Mouse (Mus musculus) thymus, adult 2 months (tissue): ENCODE measurements around the gene Gstt3.

Experiments
- CTCF ChIP-seq: fragments of 200-500 bp; IDR thresholded peaks from 2 replicates; pipeline ENCODE4 v1.5.1; 2012; ENCODE audit warnings: mild to moderate bottlenecking, control low read depth, low read length, moderate library complexity, borderline replicate concordance; ENCODE audit not compliant: control insufficient read depth, poor library complexity, insufficient read depth; ENCODE audit errors: extremely low read depth
- POLR2A ChIP-seq: fragments of 200-500 bp; IDR thresholded peaks from 2 replicates; pipeline ENCODE4 v1.6.1; 2012; ENCODE audit warnings: mild to moderate bottlenecking, low read length, control low read depth, moderate library complexity; ENCODE audit not compliant: control insufficient read depth, poor library complexity, insufficient read depth; ENCODE audit errors: extremely low read depth

DNA sequence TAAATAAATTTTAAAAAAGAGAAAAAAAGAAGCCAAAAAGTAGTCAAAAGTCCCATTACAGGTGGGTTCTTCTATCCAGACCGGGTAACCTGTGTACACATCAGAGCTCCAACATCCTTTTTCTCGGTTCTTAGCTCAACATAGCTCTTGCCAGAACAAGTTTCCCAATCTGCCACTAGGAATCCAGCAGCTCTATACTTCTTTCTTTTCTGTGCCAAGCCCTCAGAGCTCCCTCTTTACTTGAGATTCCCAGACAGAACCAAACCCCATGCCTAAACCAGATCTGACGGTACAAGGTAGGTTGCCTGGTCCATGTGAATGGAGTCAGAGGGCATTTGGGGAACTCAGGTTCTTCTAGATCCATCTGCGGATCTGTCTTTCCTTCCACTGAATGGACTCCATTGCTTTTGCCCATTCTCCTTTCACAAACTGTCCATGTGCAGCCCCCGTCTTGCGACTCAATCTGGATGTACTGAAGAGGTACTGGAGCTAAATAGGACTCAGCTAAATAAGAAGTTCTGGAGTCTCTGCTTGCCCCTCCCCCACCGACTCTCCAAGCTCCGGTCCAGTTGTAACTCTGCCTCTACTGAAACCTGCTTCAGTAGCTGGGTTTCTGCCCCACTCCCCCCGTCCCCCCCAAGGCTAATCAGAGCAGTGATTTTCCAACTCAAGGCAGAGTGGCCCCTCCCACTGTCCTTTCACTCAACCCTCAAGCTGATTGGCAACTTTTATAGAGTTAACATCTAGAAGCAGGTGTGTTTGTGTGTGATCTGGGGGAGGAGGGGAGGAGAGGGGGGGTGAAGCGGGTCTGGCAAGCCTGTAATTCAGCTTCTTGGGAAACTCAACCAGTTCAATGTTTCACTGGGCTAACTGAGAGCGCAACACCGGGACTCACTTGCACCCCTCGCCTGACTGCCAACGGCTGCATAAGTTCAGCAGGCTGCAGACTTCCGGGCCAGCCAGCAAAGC is 1.7 kb downstream of the Gstt3 start:
- no peak for TF ChIP-seq CTCF
- TF ChIP-seq POLR2A: no peak
